Mouse (Mus musculus) forebrain, embryonic 11.5 days (tissue): ENCODE results near the gene Lima1. TPM values are rescaled to one million over a fixed set of nuclear protein-coding genes. Genes with fewer than 3 reads are reported as not detected.

Source experiments
- ATAC-seq: fragments of 200-750 bp; cut with Nextera tagmentation; replicated peaks from 2 replicates; pipeline ENCODE4 v1.8.0; 2017; ENCODE audit warnings: moderate TSS enrichment; ENCODE audit not compliant: low FRiP score
- DNase-seq: peaks from one replicate; pipeline ENCODE4 v3.0.0-alpha.2; 2017; ENCODE audit warnings: low spot score
- H3K27ac ChIP-seq: fragments of 300-500 bp; sonication (generic); 2 replicates; pipeline ENCODE4 v1.5.1; 2014; ENCODE audit warnings: low read depth, low read length
- H3K27me3 ChIP-seq: fragments of 300-500 bp; sonication (generic); 2 replicates; pipeline ENCODE4 v1.6.1; 2014; ENCODE audit warnings: mild to moderate bottlenecking, low read length, mixed read lengths; ENCODE audit not compliant: control insufficient read depth, insufficient read depth
- H3K36me3 ChIP-seq: fragments of 300-500 bp; sonication (generic); 2 replicates; pipeline ENCODE4 v1.6.1; 2014; ENCODE audit warnings: mild to moderate bottlenecking, low read length, moderate library complexity, mixed read lengths; ENCODE audit not compliant: control insufficient read depth, insufficient read depth
- H3K4me1 ChIP-seq: fragments of 300-500 bp; sonication (generic); replicated peaks from 2 replicates; pipeline ENCODE4 v1.6.1; 2014; ENCODE audit warnings: low read length, mixed read lengths; ENCODE audit not compliant: control insufficient read depth, insufficient read depth
- H3K4me2 ChIP-seq: fragments of 300-500 bp; sonication (generic); 2 replicates; pipeline ENCODE4 v1.6.1; 2014; ENCODE audit warnings: low read depth, mild to moderate bottlenecking, low read length, moderate library complexity, mixed read lengths; ENCODE audit not compliant: severe bottlenecking
- H3K4me3 ChIP-seq: fragments of 300-500 bp; sonication (generic); 2 replicates; pipeline ENCODE4 v1.5.1; 2014; ENCODE audit warnings: low read depth, low read length
- H3K9ac ChIP-seq: fragments of 300-500 bp; sonication (generic); 2 replicates; pipeline ENCODE4 v1.6.1; 2014; ENCODE audit warnings: low read length
- H3K9me3 ChIP-seq: fragments of 300-500 bp; sonication (generic); 2 replicates; pipeline ENCODE4 v1.6.1; 2016; ENCODE audit warnings: low read length, mixed read lengths; ENCODE audit not compliant: control insufficient read depth
- WGBS: fragments of 180-500 bp; shearing (Covaris S2); extraction: QIAGEN DNeasy Blood & Tissue Kit; methylation state at CpG from one replicate; pipeline ENCODE4 v1.1.7; 2014; 5-methylcytosine and 5-hydroxymethylcytosine counted together
- polyA plus RNA-seq: library from polyadenylated mRNA; unstranded; fragments of >200 nt; fragmentation: Nextera tagmentation; extraction: Ambion mirVana; gene quantifications from 2 replicates; pipeline ENCODE4 v1.2.1, GENCODE M21; 2014

Gene Lima1
- polyA plus RNA-seq, 1 experiment from 2014 or later = 40.5 TPM

- no peak overlapping the region for H3K9ac ChIP-seq
- 82% methylated on average over 13 of the region's 13 CpGs for WGBS
Measured at GRCm38 (mm10) chr15:99839165-99839840, 36.0 kb downstream of the Lima1 start.

GRCm38 (mm10) chr15:99837561-99837960 lies 37.7 kb downstream of the Lima1 start:
- Histone ChIP-seq H3K27ac (no peak overlapping the region), H3K4me1 (no peaks in the 10 kb centered on the region), H3K36me3 (no peaks in the 10 kb centered on the region; the same call in 1 of the 2 replicates), H3K9me3 (no peaks in the 10 kb centered on the region), H3K27me3 (no peaks in the 10 kb centered on the region), H3K4me2 (no peak overlapping the region), H3K4me3 (no peak overlapping the region), H3K9ac (no peak overlapping the region)
- ATAC-seq (no peak), DNase-seq (no peak)
- WGBS = 82% methylated on average over 7 of the region's 7 CpGs

More at GRCm38 (mm10) chr15:99839165-99839840, 36.0 kb downstream of the Lima1 start:
- H3K9me3 ChIP-seq = no peaks in the 10 kb centered on the region
- H3K27ac ChIP-seq = no peak overlapping the region
- no peak overlapping the region for H3K4me3 ChIP-seq
- ATAC-seq = no peak
- no peak for DNase-seq
- H3K4me1 ChIP-seq = no peaks in the 10 kb centered on the region
- H3K4me2 ChIP-seq = no peak overlapping the region
- no peaks in the 10 kb centered on the region; the same call in 1 of the 2 replicates for H3K36me3 ChIP-seq
- H3K27me3 ChIP-seq = no peaks in the 10 kb centered on the region

GRCm38 (mm10) chr15:99835191-99835590 lies 40.1 kb downstream of the Lima1 start:
- Histone ChIP-seq H3K9ac (no peak overlapping the region), H3K4me2 (no peak overlapping the region), H3K36me3 (no peaks in the 10 kb centered on the region), H3K27ac (no peak overlapping the region), H3K9me3 (no peaks in the 10 kb centered on the region), H3K27me3 (no peaks in the 10 kb centered on the region), H3K4me1 (no peaks in the 10 kb centered on the region), H3K4me3 (no peak overlapping the region)
- 76% methylated on average over 9 of the region's 9 CpGs for WGBS
- ATAC-seq (no peak), DNase-seq (no peak)

- no peak for ATAC-seq
- Histone ChIP-seq H3K27me3 (no peaks in the 10 kb centered on the region), H3K4me3 (no peak overlapping the region), H3K4me2 (no peak overlapping the region), H3K36me3 (no peaks in the 10 kb centered on the region), H3K9ac (no peak overlapping the region), H3K27ac (no peak overlapping the region), H3K9me3 (no peaks in the 10 kb centered on the region), H3K4me1 (no peaks in the 10 kb centered on the region)
- DNase-seq = no peak
- 96% methylated on average over 3 of the region's 3 CpGs for WGBS
Measured at GRCm38 (mm10) chr15:99834681-99835080, 40.6 kb downstream of the Lima1 start.

GRCm38 (mm10) chr15:99833648-99834454 lies 41.4 kb downstream of the Lima1 start:
- Histone ChIP-seq H3K36me3 (no peaks in the 10 kb centered on the region), H3K9ac (no peak overlapping the region), H3K4me1 (no peaks in the 10 kb centered on the region), H3K4me2 (no peak overlapping the region), H3K4me3 (no peak overlapping the region), H3K27me3 (no peaks in the 10 kb centered on the region), H3K9me3 (no peaks in the 10 kb centered on the region), H3K27ac (no peak overlapping the region)
- 89% methylated on average over 5 of the region's 5 CpGs for WGBS
- ATAC-seq (no peak), DNase-seq (no peak)

GRCm38 (mm10) chr15:99831535-99831934 lies 43.7 kb downstream of the Lima1 start:
- WGBS = 75% methylated on average over 5 of the region's 5 CpGs

GRCm38 (mm10) chr15:99828061-99828460 lies 47.2 kb downstream of the Lima1 start:
- no peaks in the 10 kb centered on the region for H3K36me3 ChIP-seq
- no peak overlapping the region for H3K4me2 ChIP-seq
- H3K9ac ChIP-seq = no peak overlapping the region
- WGBS = 92% methylated on average over 2 of the region's 2 CpGs
- DNase-seq (no peak), ATAC-seq (no peak)
- no peaks in the 10 kb centered on the region for H3K4me1 ChIP-seq
- no peaks in the 10 kb centered on the region for H3K27me3 ChIP-seq
- H3K4me3 ChIP-seq = no peak overlapping the region
- H3K9me3 ChIP-seq = no peaks in the 10 kb centered on the region
- no peak overlapping the region for H3K27ac ChIP-seq

More at GRCm38 (mm10) chr15:99831535-99831934, 43.7 kb downstream of the Lima1 start:
- no peak for ATAC-seq
- Histone ChIP-seq H3K36me3 (no peaks in the 10 kb centered on the region), H3K9ac (no peak overlapping the region), H3K4me3 (no peak overlapping the region), H3K27me3 (no peaks in the 10 kb centered on the region), H3K4me1 (no peaks in the 10 kb centered on the region), H3K4me2 (no peak overlapping the region), H3K9me3 (no peaks in the 10 kb centered on the region), H3K27ac (no peak overlapping the region)
- DNase-seq = no peak

GRCm38 (mm10) chr15:99826210-99826888 lies 48.9 kb downstream of the Lima1 start:
- no peaks in the 10 kb centered on the region for H3K27me3 ChIP-seq
- 66% methylated on average over 8 of the region's 8 CpGs for WGBS
- H3K4me3 ChIP-seq = no peak overlapping the region
- no peak overlapping the region for H3K27ac ChIP-seq
- DNase-seq = no peak
- no peaks in the 10 kb centered on the region for H3K9me3 ChIP-seq
- 0 out of 2 replicates have a peak, but pooled peaks cover under 1% of the 10 kb centered on the region for H3K4me1 ChIP-seq
- no peak for ATAC-seq
- no peaks in the 10 kb centered on the region for H3K36me3 ChIP-seq
- no peak overlapping the region for H3K4me2 ChIP-seq
- no peak overlapping the region for H3K9ac ChIP-seq
